Mouse (Mus musculus) neural tube, embryonic 15.5 days (tissue): ENCODE measurements around the gene Nudt9. TPM values are rescaled to one million over a fixed set of nuclear protein-coding genes. Genes with fewer than 3 reads are reported as not detected.

ENCODE experiments used
- ATAC-seq: fragments of 200-750 bp; cut with Nextera tagmentation; 2 replicates; pipeline ENCODE4 v1.8.0; 2017; ENCODE audit warnings: mild to moderate bottlenecking, moderate TSS enrichment, moderate library complexity; ENCODE audit not compliant: low FRiP score
- H3K27ac ChIP-seq: fragments of 300-500 bp; sonication (generic); replicated peaks from 2 replicates; pipeline ENCODE4 v1.5.1; 2015; ENCODE audit warnings: mild to moderate bottlenecking, inconsistent platforms
- H3K27me3 ChIP-seq: fragments of 300-500 bp; sonication (generic); replicated peaks from 2 replicates; pipeline ENCODE4 v1.6.1; 2015; ENCODE audit warnings: inconsistent platforms
- H3K36me3 ChIP-seq: fragments of 300-500 bp; sonication (generic); 2 replicates; pipeline ENCODE4 v1.6.1; 2015; ENCODE audit warnings: inconsistent platforms
- H3K4me1 ChIP-seq: fragments of 300-500 bp; sonication (generic); 2 replicates; pipeline ENCODE4 v1.6.1; 2015; ENCODE audit warnings: inconsistent platforms
- H3K4me2 ChIP-seq: fragments of 300-500 bp; sonication (generic); 2 replicates; pipeline ENCODE4 v1.6.1; 2015; ENCODE audit warnings: inconsistent platforms, mild to moderate bottlenecking, moderate library complexity
- H3K4me3 ChIP-seq: fragments of 300-500 bp; sonication (generic); replicated peaks from 2 replicates; pipeline ENCODE4 v1.5.1; 2015; ENCODE audit warnings: mild to moderate bottlenecking, inconsistent platforms
- H3K9ac ChIP-seq: fragments of 300-500 bp; sonication (generic); replicated peaks from 2 replicates; pipeline ENCODE4 v1.6.1; 2015; ENCODE audit warnings: mild to moderate bottlenecking, inconsistent platforms
- H3K9me3 ChIP-seq: fragments of 300-500 bp; sonication (generic); replicated peaks from 2 replicates; pipeline ENCODE4 v1.6.1; 2016; ENCODE audit warnings: inconsistent platforms
- WGBS: fragments of 180-500 bp; shearing (Covaris S2); methylation state at CpG from one replicate; pipeline ENCODE4 v1.1.7; 2015; ENCODE audit warnings: mixed read lengths; 5-methylcytosine and 5-hydroxymethylcytosine counted together
- polyA plus RNA-seq: library from polyadenylated mRNA; unstranded; fragments of >200 nt; fragmentation: Nextera tagmentation; extraction: Ambion mirVana; gene quantifications from 2 replicates; pipeline ENCODE4 v1.2.1, GENCODE M21; 2015

The Nudt9 gene
- 73.0 and 73.2 TPM in 2 replicates for polyA plus RNA-seq

GRCm38 (mm10) chr5:104046256-104047199, at the start of gene Nudt9:
Nudt9 (plus strand) TSS chr5:104046306.
- Histone ChIP-seq H3K4me1 (peaks cover 19% of the 10 kb centered on the region), H3K4me2 (peak within 1 kb of the TSS; percentile 81), H3K27me3 (no peaks in the 10 kb centered on the region), H3K9ac (peak within 1 kb of the TSS; percentile 97), H3K9me3 (no peaks in the 10 kb centered on the region), H3K4me3 (peak within 1 kb of the TSS; percentile 84), H3K27ac (peak within 1 kb of the TSS; percentile 87), H3K36me3 (peaks cover 12% of the 10 kb centered on the region)
- 4% methylated on average over 90 of the region's 90 CpGs for WGBS
- ATAC-seq: peak; percentile 98

DNA sequence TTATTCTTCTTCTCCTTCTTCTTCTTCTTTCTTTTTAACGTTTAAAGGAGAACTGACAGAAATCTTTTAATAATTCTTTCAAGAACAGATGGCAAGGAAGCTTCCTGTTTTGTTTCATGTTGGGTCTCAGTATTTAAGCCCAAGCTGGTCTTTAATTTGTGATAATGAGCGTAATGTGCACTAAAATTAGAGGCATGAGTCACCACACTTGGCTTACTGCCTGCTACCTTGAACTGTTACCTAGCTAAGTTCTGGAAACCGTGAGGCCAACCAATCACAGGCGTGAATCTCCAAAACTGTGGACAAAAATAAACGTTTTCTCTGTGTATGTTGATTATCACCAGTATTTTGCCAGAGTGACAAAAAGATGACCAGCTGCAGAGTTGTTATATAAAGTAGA, 47.4 kb upstream of the Nudt9 start:
- H3K36me3 ChIP-seq: no peaks in the 10 kb centered on the region
- no peak overlapping the region for H3K4me3 ChIP-seq
- 77% methylated on average over 5 of the region's 5 CpGs for WGBS
- no peak for ATAC-seq
- no peak overlapping the region for H3K4me2 ChIP-seq
- H3K27ac ChIP-seq: no peak overlapping the region
- H3K9ac ChIP-seq: no peak overlapping the region
- no peaks in the 10 kb centered on the region for H3K9me3 ChIP-seq
- no peaks in the 10 kb centered on the region for H3K27me3 ChIP-seq
- H3K4me1 ChIP-seq: no peaks in the 10 kb centered on the region

DNA sequence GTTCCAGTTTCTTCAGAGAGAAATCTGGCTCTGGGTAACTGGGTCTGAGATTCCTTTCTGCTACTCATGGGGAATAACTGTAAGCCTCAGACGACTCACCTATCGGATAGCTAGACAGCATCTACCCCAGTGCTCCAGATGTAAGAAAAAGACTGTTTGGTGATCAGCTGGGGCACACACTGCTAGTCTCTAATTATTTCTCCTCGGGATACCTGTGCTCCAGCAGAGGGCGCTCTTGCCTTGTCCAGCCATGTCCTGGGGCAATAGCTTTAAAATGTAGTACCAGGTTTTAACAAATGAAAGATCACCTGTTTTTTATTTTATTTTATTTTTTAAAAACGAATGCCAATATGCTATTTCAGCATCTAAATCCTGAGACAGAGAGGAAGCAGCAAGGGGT, 46.4 kb upstream of the Nudt9 start:
- ATAC-seq: no peak
- no peak overlapping the region for H3K9ac ChIP-seq

DNA sequence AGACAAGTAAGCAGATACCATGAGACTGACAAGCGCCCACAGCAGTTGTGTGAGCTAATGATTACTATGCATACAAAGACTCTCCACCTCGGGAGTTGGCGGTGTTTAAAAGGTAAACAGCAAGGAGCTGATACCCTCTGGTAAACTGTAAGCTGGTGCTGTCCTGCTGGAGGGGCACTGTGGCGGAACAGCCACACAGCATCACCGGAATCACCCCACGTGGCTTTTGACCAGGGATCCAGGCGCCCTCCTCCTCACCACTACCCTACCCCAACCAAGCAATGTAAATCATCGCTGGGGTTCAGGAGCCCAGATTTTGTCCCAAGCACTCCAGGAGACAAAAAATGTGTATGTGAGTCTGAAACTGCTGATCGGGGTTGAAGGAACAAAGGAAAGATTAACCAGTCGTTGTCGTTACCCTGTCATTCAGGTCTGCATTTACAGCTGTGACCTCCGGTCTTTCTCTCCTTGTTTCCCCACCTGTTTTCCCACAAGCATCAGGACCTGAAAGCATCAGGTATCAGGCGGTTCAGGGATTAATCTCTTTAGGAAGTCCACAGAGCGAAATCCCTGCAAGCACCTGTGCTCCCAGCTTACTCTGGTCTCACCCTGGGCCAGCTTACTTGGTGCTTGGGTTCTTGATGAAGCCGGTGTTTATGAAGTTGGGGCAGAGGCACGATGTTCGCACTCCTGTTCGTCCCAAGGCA, 43.4 kb upstream of the Nudt9 start:
- no peak overlapping the region; the same call in 1 of the 2 replicates for H3K4me3 ChIP-seq
- no peaks in the 10 kb centered on the region for H3K9me3 ChIP-seq
- no peaks in the 10 kb centered on the region for H3K36me3 ChIP-seq
- H3K4me2 ChIP-seq: peak overlapping the region; percentile 33
- no peak for ATAC-seq
- no peaks in the 10 kb centered on the region for H3K27me3 ChIP-seq
- WGBS: 28% methylated on average over 18 of the region's 18 CpGs
- H3K9ac ChIP-seq: no peak overlapping the region
- H3K4me1 ChIP-seq: no peaks in the 10 kb centered on the region
- H3K27ac ChIP-seq: no peak overlapping the region

More for the DNA sequence above, 46.4 kb upstream of the Nudt9 start:
- H3K9me3 ChIP-seq: no peaks in the 10 kb centered on the region
- no peak overlapping the region for H3K4me2 ChIP-seq
- no peaks in the 10 kb centered on the region for H3K36me3 ChIP-seq
- no peak overlapping the region for H3K4me3 ChIP-seq
- H3K27ac ChIP-seq: no peak overlapping the region
- 10% methylated on average over 5 of the region's 5 CpGs for WGBS
- H3K27me3 ChIP-seq: no peaks in the 10 kb centered on the region
- H3K4me1 ChIP-seq: no peaks in the 10 kb centered on the region

DNA sequence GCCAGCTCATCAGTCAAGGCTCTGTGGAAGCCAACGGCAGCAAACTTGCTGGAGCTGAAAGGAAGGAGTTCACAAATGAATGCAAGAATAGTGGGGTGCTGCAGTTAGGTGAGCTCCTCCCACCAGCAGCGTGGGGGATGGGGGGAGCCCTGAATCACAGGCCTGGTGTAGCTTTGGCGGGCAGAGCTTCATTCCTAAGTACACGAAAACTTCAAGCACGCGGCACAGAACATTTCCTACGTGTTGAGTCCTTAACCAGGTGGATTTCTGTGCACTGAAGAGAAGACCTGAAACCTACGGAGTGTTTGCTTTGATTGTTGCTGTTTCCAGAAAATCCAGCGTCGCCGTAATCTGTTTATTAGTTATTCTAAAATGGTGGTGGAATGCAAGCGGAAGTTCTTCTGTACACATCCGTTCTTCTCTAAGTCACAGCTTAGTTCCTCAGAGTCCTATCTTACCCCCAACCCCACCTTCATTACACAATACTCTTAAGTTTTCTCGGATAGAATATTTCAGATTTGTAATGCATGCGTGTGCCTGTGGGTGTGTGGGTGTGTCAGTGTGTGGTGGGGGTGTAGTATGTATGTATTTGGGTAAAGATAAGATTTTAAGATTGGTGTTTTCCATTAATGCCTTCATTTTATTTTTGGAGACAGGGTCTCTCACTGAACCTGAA, 42.7 kb upstream of the Nudt9 start:
- H3K27me3 ChIP-seq: no peaks in the 10 kb centered on the region
- 57% methylated on average over 15 of the region's 15 CpGs for WGBS
- H3K4me3 ChIP-seq: no peak overlapping the region
- peak overlapping the region; percentile 33 for H3K4me2 ChIP-seq
- no peaks in the 10 kb centered on the region for H3K36me3 ChIP-seq
- no peak overlapping the region for H3K9ac ChIP-seq
- ATAC-seq: no peak
- no peak overlapping the region for H3K27ac ChIP-seq
- H3K4me1 ChIP-seq: no peaks in the 10 kb centered on the region
- no peaks in the 10 kb centered on the region for H3K9me3 ChIP-seq

DNA sequence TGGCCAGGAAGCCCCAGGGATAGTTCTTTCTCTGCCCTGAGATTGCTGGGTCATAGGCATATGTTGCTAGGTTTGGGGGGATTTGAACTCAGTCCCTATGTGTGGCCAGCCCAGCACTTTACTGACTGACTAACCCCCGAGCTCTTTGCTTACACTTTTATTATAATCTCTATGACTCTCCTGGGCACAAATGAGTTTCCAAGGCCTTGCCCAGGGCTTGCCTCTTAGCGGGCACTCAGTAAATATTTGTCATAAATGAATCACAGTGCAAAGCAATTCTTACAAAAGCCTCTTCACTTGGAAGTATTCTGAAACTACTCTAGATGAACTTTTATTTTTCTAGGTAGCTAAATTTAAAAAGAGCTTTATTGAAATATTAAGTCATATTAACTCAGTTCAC, 42.2 kb upstream of the Nudt9 start:
- ATAC-seq: no peak
- H3K27ac ChIP-seq: no peak overlapping the region
- no peaks in the 10 kb centered on the region for H3K27me3 ChIP-seq
- no peaks in the 10 kb centered on the region for H3K36me3 ChIP-seq
- WGBS: 93% methylated on average over 2 of the region's 2 CpGs
- H3K4me2 ChIP-seq: no peak overlapping the region
- no peaks in the 10 kb centered on the region for H3K4me1 ChIP-seq
- H3K4me3 ChIP-seq: no peak overlapping the region
- H3K9ac ChIP-seq: no peak overlapping the region
- no peaks in the 10 kb centered on the region for H3K9me3 ChIP-seq

DNA sequence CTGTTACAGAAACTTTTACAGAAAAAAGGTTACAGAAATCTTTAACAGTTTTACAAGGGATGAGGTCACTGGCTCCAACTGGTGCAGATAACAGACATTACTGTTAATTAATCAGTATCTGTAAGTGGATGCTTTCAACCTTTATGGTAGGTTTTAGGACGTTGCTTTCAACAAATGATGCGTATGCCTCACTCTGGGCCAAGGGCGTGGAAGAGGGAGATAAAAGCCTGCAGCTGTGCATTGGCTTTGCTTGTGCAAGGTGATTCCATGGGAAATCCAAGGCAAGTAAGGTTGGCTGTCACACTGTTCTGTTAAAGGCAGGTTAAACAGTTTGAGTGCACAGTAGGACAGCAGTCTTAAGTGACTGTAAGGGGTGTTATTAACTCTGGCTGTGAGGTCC, 39.3 kb upstream of the Nudt9 start:
- Histone ChIP-seq H3K4me3 (no peak overlapping the region), H3K27me3 (no peaks in the 10 kb centered on the region)

GRCm38 (mm10) chr5:104007801-104008200, 38.3 kb upstream of the Nudt9 start:
- Histone ChIP-seq H3K4me3 (no peak overlapping the region), H3K4me1 (no peaks in the 10 kb centered on the region), H3K27me3 (no peaks in the 10 kb centered on the region), H3K9me3 (no peaks in the 10 kb centered on the region), H3K27ac (no peak overlapping the region), H3K9ac (no peak overlapping the region), H3K36me3 (no peaks in the 10 kb centered on the region), H3K4me2 (no peak overlapping the region)
- ATAC-seq: no peak
- 77% methylated on average over 5 of the region's 5 CpGs for WGBS

More for the DNA sequence above, 39.3 kb upstream of the Nudt9 start:
- ATAC-seq: no peak
- Histone ChIP-seq H3K9ac (no peak overlapping the region), H3K4me1 (no peaks in the 10 kb centered on the region), H3K9me3 (no peaks in the 10 kb centered on the region), H3K27ac (no peak overlapping the region), H3K36me3 (no peaks in the 10 kb centered on the region), H3K4me2 (no peak overlapping the region)
- WGBS: 58% methylated on average over 3 of the region's 3 CpGs

GRCm38 (mm10) chr5:104009421-104009820, 36.7 kb upstream of the Nudt9 start:
- Histone ChIP-seq H3K4me1 (no peaks in the 10 kb centered on the region), H3K27me3 (no peaks in the 10 kb centered on the region), H3K9me3 (no peaks in the 10 kb centered on the region), H3K9ac (no peak overlapping the region), H3K4me2 (no peak overlapping the region), H3K27ac (no peak overlapping the region), H3K4me3 (no peak overlapping the region), H3K36me3 (no peaks in the 10 kb centered on the region)
- ATAC-seq: no peak
- WGBS: 92% methylated on average over 3 of the region's 3 CpGs

GRCm38 (mm10) chr5:104010261-104010660, 35.8 kb upstream of the Nudt9 start:
- ATAC-seq: no peak
- Histone ChIP-seq H3K36me3 (no peaks in the 10 kb centered on the region), H3K9ac (no peak overlapping the region), H3K4me3 (no peak overlapping the region), H3K27ac (no peak overlapping the region), H3K4me2 (no peak overlapping the region), H3K9me3 (no peaks in the 10 kb centered on the region), H3K27me3 (no peaks in the 10 kb centered on the region), H3K4me1 (no peaks in the 10 kb centered on the region)
- 93% methylated on average over 7 of the region's 7 CpGs for WGBS

DNA sequence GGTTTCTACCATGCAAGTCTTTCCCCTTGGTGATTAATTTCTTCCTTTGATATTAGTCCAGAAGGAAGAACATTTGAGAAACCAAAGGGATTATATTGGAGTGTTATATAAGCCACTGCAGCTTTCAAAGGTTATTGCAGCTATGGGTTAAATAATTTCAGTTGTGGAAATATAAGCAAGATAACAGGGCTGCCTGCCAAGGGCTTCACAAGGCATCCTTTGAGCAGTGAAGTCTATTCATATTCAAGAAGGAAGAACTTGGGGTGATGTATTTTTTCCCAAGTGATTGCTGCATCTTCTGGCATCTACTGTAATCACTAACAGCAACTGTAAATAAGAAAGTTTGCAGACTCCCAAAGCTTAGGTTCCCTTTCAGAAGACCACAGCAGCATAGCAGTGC, 34.7 kb upstream of the Nudt9 start:
- Histone ChIP-seq H3K4me2 (no peak overlapping the region), H3K36me3 (no peaks in the 10 kb centered on the region), H3K9ac (no peak overlapping the region), H3K9me3 (no peaks in the 10 kb centered on the region), H3K27me3 (no peaks in the 10 kb centered on the region), H3K4me1 (no peaks in the 10 kb centered on the region), H3K27ac (no peak overlapping the region), H3K4me3 (no peak overlapping the region)
- no peak for ATAC-seq
